Mouse (Mus musculus) thymus, adult 2 months (tissue): ENCODE measurements at regions not wholly inside any gene's neighbourhood (a gene's known extent, or its start where the extent isn't known, plus 50 kb on each side); places are given as distances from the start of the nearest gene placed in this dataset.
"Not testable (repeated sequence)": the region's sequence is repeated elsewhere in the genome, so short reads cannot be mapped to it uniquely, and the experiment has no call there.

Experiments used
- CTCF ChIP-seq: fragments of 200-500 bp; IDR thresholded peaks from 2 replicates; pipeline ENCODE4 v1.5.1; 2012; ENCODE audit warnings: mild to moderate bottlenecking, control low read depth, low read length, moderate library complexity, borderline replicate concordance; ENCODE audit not compliant: control insufficient read depth, poor library complexity, insufficient read depth; ENCODE audit errors: extremely low read depth
- POLR2A ChIP-seq: fragments of 200-500 bp; IDR thresholded peaks from 2 replicates; pipeline ENCODE4 v1.6.1; 2012; ENCODE audit warnings: mild to moderate bottlenecking, low read length, control low read depth, moderate library complexity; ENCODE audit not compliant: control insufficient read depth, poor library complexity, insufficient read depth; ENCODE audit errors: extremely low read depth

- TF ChIP-seq POLR2A, CTCF: not testable (repeated sequence)
These were observed 217.7 kb upstream of the Vmn1r3 start for GRCm38 (mm10) chr4:3402856-3403255.
